Mouse (Mus musculus) adrenal gland, adult 2 months (tissue): Measurements from ENCODE around the gene Mff. TPM values are rescaled to one million over a fixed set of nuclear protein-coding genes. Genes with fewer than 3 reads are reported as not detected.

Experiments
- polyA plus RNA-seq: library from polyadenylated mRNA; depleted of rRNA; stranded (reverse); fragments of >200 nt; gene quantifications from 2 replicates; pipeline ENCODE4 v1.2.3, GENCODE M21; 2012; rRNA removed
- total RNA-seq, 2 experiments: library from RNA; stranded (reverse); gene quantifications; 2 replicates each; pipeline ENCODE4 v1.2.3; 2021

Mff gene
- total and polyA plus RNA-seq, 3 experiments, result 133 to 318 (median 135) TPM

Other genes with a start within 250 kb of the Mff start
- 1 to 10 TPM; 3.9 to 5.6 TPM for gene Col4a4, start 138.0 kb upstream of the Mff start, total RNA-seq
- 1.7 TPM in 2 replicates for gene Col4a4, start 138.0 kb upstream of the Mff start, polyA plus RNA-seq
- gene Col4a3, start 138.0 kb upstream of the Mff start, total RNA-seq, result 1 to 10 TPM; 1.8 to 3.5 TPM
- gene Col4a3, start 138.0 kb upstream of the Mff start, polyA plus RNA-seq, result 0.74 and 0.84 TPM in 2 replicates
- not detected for gene Tm4sf20, start 43.6 kb downstream of the Mff start, total RNA-seq
- gene Tm4sf20, start 43.6 kb downstream of the Mff start, polyA plus RNA-seq, result not detected in 2 replicates
- not detected for gene Gm47791, start 46.4 kb downstream of the Mff start, total RNA-seq
- gene Gm47791, start 46.4 kb downstream of the Mff start, polyA plus RNA-seq, result not detected in 2 replicates
- gene Agfg1, start 114.6 kb downstream of the Mff start, total RNA-seq, result 10 to 100 TPM; 52.7 to 54.5 TPM
- 25.7 and 33.3 TPM in 2 replicates for gene Agfg1, start 114.6 kb downstream of the Mff start, polyA plus RNA-seq
- gene A030005L19Rik, start 188.4 kb downstream of the Mff start, total RNA-seq, result not detected
- 0.13 and 0.38 TPM in 2 replicates for gene A030005L19Rik, start 188.4 kb downstream of the Mff start, polyA plus RNA-seq
- not detected for gene A030014E15Rik, start 200.0 kb downstream of the Mff start, total RNA-seq
- not detected in 2 replicates for gene A030014E15Rik, start 200.0 kb downstream of the Mff start, polyA plus RNA-seq
- gene Gm6217, start 206.5 kb downstream of the Mff start, total RNA-seq, result not detected
- not detected in 2 replicates for gene Gm6217, start 206.5 kb downstream of the Mff start, polyA plus RNA-seq
- gene A030003K21Rik, start 218.5 kb downstream of the Mff start, total RNA-seq, result not detected
- gene A030003K21Rik, start 218.5 kb downstream of the Mff start, polyA plus RNA-seq, result not detected in 2 replicates
- gene Gm7544, start 231.1 kb downstream of the Mff start, total RNA-seq, result not detected
- gene Gm7544, start 231.1 kb downstream of the Mff start, polyA plus RNA-seq, result not detected in 2 replicates
- not detected for gene Gm47955, start 235.4 kb downstream of the Mff start, total RNA-seq
- not detected in 2 replicates for gene Gm47955, start 235.4 kb downstream of the Mff start, polyA plus RNA-seq